Mouse (Mus musculus): ENCODE results near the gene Rpia. TPM values are rescaled to one million over a fixed set of nuclear protein-coding genes. Genes with fewer than 3 reads are reported as not detected.
"Not testable (repeated sequence)": the region's sequence is repeated elsewhere in the genome, so short reads cannot be mapped to it uniquely, and the experiment has no call there.

The Rpia gene
- 10 to 100 TPM; 11.3 to 13.3 TPM for total RNA-seq (2021)

DNA sequence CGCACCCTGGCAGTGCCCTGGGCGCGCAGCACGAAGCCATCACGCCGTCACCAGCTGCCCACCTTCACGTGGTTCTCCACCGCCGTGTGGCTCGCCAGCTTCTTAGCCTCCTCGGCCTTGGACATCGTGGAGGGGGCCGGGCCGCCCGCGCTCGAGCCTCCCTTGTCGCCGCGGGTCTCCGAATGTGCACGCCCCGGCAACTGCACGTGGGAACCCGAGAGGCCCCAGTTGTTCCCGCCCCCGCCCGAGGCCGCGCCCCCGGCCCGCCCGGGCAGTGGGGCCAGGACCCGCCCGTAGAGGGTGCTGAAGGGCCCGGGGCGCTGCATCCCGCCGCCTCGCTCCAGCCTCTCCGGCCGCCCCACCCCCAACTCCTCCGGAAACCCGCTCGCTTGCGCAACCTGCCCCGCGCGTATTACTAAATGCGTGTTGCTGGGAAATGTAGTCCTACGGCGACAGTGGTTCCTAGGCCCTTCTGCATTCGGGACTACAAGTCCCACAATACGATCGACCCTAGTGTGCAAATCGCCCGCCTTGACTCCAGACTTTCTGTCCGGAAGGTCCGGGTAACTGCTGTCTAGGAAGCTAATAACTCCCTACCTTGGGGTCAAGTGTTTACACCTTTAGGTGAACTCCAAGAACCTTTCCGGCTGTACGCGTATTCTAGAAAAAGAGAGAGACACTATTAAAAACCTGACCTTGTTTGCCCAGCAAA is at the start of gene Rpia:
Rpia (minus strand) TSS at position 409 of the 712 bp plus-strand sequence.
- peak; percentile 97 to 99 for DNase-seq
- intact Hi-C loops (cut with DNase I) = loop anchor here (10.0 kb wide), 1 partner anchor 483 kb away; the partner anchor contains the start of gene Krcc1

DNA sequence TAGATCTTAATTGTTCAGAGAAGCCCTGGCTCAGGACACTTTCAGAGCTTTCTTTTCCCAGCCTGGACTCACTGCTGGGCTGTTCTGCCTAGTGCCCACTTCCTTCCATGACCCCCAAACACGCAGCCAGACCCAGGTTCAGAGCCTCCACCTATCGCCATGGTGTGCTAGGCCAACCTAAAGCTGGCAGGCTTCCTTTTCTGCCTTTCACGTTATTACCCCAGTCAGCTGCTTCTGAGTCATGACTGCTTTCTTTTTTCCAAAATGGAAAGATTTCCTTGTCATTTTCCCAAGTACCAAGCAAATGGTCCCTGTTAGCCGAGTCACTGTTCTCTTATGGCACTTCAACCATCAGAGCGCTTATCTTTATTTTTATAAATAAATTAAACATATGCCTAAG is 48.2 kb upstream of the Rpia start:
- DNase-seq = no peak
- intact Hi-C loops (cut with DNase I) = loop anchor here (2.0 kb wide), 1 partner anchor 33 kb away; no protein-coding TSS in a partner anchor

GRCm38 (mm10) chr6:70838532-70838931 is 46.5 kb upstream of the Rpia start:
- no peak for DNase-seq
- intact Hi-C loops (cut with DNase I) = no loop called here

DNA sequence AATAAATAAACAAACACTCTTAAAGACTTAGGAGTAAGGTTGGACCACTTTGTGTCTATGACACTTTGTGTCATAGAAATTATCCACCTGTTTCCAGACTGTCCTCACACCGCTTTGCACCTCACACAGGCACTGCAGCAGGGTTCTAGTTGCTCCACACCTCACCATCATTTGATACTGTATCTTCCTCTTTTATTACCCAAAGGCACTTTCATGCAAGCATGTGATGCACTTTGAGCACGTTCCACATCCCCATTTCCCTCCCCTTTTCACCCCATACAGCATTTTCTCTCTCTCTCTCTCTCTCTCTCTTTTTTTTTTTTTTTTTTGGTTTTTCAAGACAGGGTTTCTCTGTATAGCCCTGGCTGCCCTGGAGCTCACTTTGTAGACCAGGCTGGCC is 45.3 kb upstream of the Rpia start:
- no peak for DNase-seq
- intact Hi-C loops (cut with DNase I) = no loop called here

GRCm38 (mm10) chr6:70831179-70831839 is 39.3 kb upstream of the Rpia start:
- no peak for DNase-seq
- intact Hi-C loops (cut with DNase I) = no loop called here

DNA sequence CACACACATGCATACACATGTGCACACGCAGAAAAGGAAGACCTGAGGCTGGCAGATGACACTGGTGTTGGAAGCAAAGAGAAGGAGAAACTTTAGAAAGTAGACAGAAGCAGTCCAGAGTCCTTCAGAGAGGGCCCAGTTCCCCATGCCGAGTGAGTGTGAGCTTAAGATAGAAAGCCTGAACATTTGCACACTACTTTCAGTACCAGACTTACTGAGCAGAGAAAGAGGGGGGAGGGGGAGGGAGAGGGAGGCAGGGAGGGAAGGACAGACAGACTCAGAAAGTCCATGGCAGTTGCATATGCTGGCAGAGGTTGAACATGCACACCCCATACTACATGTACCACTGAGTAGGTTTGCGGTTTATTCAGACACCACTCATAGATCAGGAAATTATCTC is 38.5 kb upstream of the Rpia start:
- intact Hi-C loops (cut with DNase I) = no loop called here
- no peak for DNase-seq

DNA sequence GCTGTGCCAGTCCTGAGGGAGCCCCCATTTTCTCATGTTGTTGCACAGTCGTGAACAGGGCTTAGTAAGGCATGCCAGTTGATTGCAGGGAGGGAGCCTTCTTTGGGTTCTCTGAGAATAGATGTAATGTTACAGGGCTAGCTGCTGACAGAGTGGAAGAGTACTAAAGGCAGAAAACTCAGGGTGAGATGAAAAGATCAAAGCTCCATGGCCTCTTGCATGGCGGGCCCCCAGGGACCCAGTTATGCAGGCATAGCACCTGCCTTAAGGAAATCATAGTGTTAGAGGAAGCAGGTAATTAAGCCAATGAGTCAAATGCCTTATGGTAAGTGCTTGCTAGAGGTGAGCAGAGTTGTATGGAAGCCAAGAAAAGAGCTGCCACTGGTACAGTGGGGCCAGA is 37.4 kb upstream of the Rpia start:
- DNase-seq = no peak
- intact Hi-C loops (cut with DNase I) = no loop called here

DNA sequence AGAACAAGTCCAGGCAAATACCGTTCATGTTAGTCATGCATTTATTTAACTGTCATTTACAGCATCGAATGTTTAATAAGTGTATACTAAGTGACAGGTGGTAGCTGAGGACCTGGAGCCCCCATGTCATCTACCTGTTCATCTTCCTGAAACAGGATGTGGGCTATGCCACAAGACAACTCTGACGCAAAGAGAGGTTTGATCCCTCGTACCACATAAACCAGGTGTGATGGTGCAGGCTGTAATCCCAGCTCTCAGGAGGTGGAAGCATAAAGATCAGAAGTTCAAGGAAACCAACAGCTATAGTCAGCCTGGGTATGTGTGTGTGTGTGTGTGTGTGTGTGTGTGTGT is 32.9 kb upstream of the Rpia start:
- intact Hi-C loops (cut with DNase I) = no loop called here
- no peak for DNase-seq

DNA sequence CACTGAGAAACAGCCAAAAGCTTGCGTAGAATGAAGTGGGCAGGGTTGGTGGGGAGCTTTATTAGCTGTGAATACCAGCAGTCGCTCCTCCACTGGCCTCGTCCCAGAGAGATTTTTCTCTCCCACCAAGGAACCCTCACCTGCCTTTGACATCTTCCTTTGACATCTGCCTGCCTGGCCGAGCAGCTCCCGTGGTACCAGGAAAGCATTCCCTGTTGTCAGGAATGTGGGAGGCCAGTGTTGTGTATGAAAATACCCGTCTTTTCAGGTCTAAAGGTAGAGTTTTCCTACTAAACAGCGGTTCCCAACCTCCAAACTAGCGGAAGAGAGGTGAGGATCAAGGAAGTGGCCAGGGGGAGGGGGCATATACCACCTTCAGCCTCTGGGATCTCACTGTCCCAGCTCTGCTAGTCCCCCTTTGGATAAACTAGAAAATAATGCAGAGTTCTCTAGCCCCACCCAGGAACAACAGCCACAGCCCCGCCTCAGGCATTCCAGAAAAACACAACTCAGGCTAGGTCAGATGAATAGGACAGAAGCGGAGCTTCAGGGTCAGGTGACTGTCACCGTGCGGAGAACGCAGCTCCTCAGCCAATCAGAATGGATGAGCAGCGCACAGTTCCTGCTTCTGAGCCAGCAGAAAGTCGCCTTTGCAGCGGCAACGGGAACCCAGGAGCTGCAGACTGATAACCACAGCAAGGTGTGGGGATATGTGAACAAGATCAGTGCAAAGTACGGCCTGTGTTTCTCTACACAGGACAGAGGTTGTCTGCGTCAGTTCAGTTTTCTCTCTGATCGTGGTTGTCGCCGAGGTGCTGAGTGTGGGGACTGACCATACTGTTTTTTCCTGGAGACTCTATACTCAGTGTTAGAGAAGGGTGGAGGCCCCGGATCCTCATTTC is 32.3 kb upstream of the Rpia start:
- intact Hi-C loops (cut with DNase I) = no loop called here
- peak; percentile 67 to 70 for DNase-seq

DNA sequence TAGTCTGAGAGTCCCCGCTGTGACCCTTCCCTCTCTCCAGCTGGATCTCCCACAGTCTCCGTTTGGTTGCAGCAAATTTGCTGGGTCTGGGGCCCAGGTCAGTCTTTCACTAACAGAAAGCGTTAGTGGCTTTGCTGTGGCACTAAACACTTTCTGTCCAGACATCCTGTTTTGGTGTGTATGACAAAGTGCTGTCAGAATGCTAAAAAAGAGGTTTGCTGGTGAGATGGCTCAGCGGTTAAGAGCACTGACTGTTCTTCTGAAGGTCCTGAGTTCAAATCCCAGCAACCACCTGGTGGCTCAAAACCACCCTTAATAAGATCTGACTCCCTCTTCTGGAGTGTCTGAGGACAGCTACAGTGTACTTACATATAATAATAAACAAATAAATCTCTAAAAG is 31.2 kb upstream of the Rpia start:
- intact Hi-C loops (cut with DNase I); DNase-seq: not testable (repeated sequence)

DNA sequence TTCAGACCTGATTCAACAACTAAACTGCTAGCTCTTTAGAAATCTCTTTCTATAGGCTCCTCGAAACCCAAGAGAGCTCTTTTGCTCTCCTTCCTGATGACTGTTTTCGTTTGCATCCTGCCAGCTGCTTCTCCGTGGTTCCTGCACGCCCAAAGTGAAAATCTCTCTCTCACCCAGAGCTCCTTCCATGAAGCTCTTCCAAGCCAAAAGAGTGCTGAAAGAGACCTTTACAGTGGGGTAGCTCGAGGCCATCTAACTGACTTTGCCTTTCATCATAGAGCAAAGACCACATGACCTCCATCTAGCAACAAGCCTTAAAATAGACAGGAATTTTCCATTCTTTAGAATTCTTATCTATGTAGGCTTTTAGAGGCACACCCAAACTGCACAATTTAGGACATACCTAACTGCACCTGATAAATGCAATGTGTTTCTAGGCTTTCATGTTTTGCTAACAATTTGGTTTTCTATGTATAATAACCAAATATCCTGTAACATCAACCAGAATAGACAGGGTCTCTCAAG is 30.4 kb upstream of the Rpia start:
- intact Hi-C loops (cut with DNase I) = no loop called here
- DNase-seq = no peak

- intact Hi-C loops (cut with DNase I) = no loop called here
- DNase-seq = no peak
Measured at GRCm38 (mm10) chr6:70821566-70821965, 29.5 kb upstream of the Rpia start.

- DNase-seq = no peak
- intact Hi-C loops (cut with DNase I) = no loop called here
Measured at GRCm38 (mm10) chr6:70815471-70815870, 23.4 kb upstream of the Rpia start.

DNA sequence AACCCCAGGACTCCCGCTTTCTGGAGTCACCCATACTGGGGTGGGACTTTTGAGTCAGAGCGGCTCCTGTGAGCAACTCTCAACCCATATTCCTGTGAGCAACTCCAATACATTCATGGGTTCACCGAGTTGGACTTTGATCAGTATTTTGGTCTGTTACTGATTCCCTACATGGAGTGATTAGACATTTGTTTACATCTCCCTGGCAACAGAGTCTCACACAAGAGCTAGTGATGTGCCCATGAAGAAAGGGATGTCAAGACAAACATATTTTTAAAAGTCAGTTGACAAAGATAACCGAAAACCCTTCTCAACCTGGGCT is 22.6 kb upstream of the Rpia start:
- DNase-seq = no peak
- intact Hi-C loops (cut with DNase I) = no loop called here

GRCm38 (mm10) chr6:70813921-70814628 is 22.0 kb upstream of the Rpia start:
- no peak for DNase-seq
- intact Hi-C loops (cut with DNase I) = loop anchor here (2.0 kb wide), 1 partner anchor 31 kb away; the partner anchor contains the start of gene Eif2ak3

- DNase-seq = no peak
- intact Hi-C loops (cut with DNase I) = loop anchor here (1.0 to 2.0 kb wide), 2 partner anchors 32 to 69 kb away; partner anchors contain the start of gene Eif2ak3
Measured at GRCm38 (mm10) chr6:70812526-70812895, 20.5 kb upstream of the Rpia start.

GRCm38 (mm10) chr6:70811557-70812525 is 19.8 kb upstream of the Rpia start:
- peak; percentile 82 to 90 for DNase-seq
- intact Hi-C loops (cut with DNase I) = loop anchor here (1.0 to 2.0 kb wide), 2 partner anchors 33 to 69 kb away; partner anchors contain the start of gene Eif2ak3

GRCm38 (mm10) chr6:70810524-70810923 is 18.5 kb upstream of the Rpia start:
- intact Hi-C loops (cut with DNase I) = no loop called here

GRCm38 (mm10) chr6:70806514-70806912 is 14.5 kb upstream of the Rpia start:
- intact Hi-C loops (cut with DNase I) = loop anchor here (5.0 to 10.0 kb wide), 2 partner anchors 94 to 318 kb away; no protein-coding TSS in a partner anchor
- no peak for DNase-seq

More at GRCm38 (mm10) chr6:70810524-70810923, 18.5 kb upstream of the Rpia start:
- no peak for DNase-seq

All from heart, postnatal 36 days (tissue).